Mouse (Mus musculus) MEL (cell line): Measurements from ENCODE around the gene Eif5a.

Source experiments
- BHLHE40 ChIP-seq: IDR thresholded peaks from 2 replicates; pipeline ENCODE4 v1.6.1; 2012; ENCODE audit warnings: low read depth, mild to moderate bottlenecking, inconsistent platforms, low read length, improper control_type of control experiment, borderline replicate concordance
- CHD2 ChIP-seq: IDR thresholded peaks from 2 replicates; pipeline ENCODE4 v1.6.1; 2011; ENCODE audit warnings: low read length, improper control_type of control experiment
- CTCF ChIP-seq, 3 experiments: IDR thresholded peaks in 2 of 3; conservative IDR thresholded peaks in 1 of 3; 2 replicates each; pipeline ENCODE4 v1.5.1; 2011 to 2012; ENCODE audit warnings: low read length in 3 of 3, low read depth in 2 of 3, mild to moderate bottlenecking in 2 of 3, improper control_type of control experiment in 1 of 3, inconsistent platforms in 1 of 3, mixed read lengths in 1 of 3, moderate library complexity in 1 of 3; ENCODE audit not compliant: control insufficient read depth in 1 of 3, insufficient read depth in 1 of 3, poor library complexity in 1 of 3, severe bottlenecking in 1 of 3
- GABPA ChIP-seq: IDR thresholded peaks from 2 replicates; pipeline ENCODE4 v1.6.1; 2012; ENCODE audit warnings: low read depth, mild to moderate bottlenecking, inconsistent platforms, low read length, improper control_type of control experiment, moderate library complexity
- MAX ChIP-seq: IDR thresholded peaks from 2 replicates; pipeline ENCODE4 v1.6.1; 2011; ENCODE audit warnings: low read length, improper control_type of control experiment
- MXI1 ChIP-seq: IDR thresholded peaks from 2 replicates; pipeline ENCODE4 v1.6.1; 2011; ENCODE audit warnings: mild to moderate bottlenecking, low read depth, low read length, improper control_type of control experiment
- POLR2A ChIP-seq, 2 experiments: IDR thresholded peaks; 2 replicates each; pipeline ENCODE4 v1.6.1; 2011 to 2012; ENCODE audit warnings: low read length in 2 of 2, mild to moderate bottlenecking in 2 of 2, control low read depth in 1 of 2, improper control_type of control experiment in 1 of 2, low read depth in 1 of 2, moderate library complexity in 1 of 2; ENCODE audit not compliant: control insufficient read depth in 1 of 2, insufficient read depth in 1 of 2, poor library complexity in 1 of 2
- RCOR1 ChIP-seq: IDR thresholded peaks from 2 replicates; pipeline ENCODE4 v1.6.1; 2012; ENCODE audit warnings: low read depth, mild to moderate bottlenecking, inconsistent platforms, low read length, improper control_type of control experiment
- TAL1 ChIP-seq: IDR thresholded peaks from 2 replicates; pipeline ENCODE4 v1.6.1; 2012; ENCODE audit warnings: mild to moderate bottlenecking, inconsistent platforms, low read length, moderate library complexity, mixed read lengths
- TCF12 ChIP-seq: IDR thresholded peaks from 2 replicates; pipeline ENCODE4 v1.6.1; 2014; ENCODE audit warnings: low read depth, mild to moderate bottlenecking, inconsistent platforms, low read length, improper control_type of control experiment, moderate library complexity
- USF1 ChIP-seq: IDR thresholded peaks from 2 replicates; pipeline ENCODE4 v1.6.1; 2014; ENCODE audit warnings: low read depth, mild to moderate bottlenecking, inconsistent platforms, low read length, improper control_type of control experiment, moderate library complexity
- USF2 ChIP-seq, 2 experiments: IDR thresholded peaks; 2 replicates each; pipeline ENCODE4 v1.6.1; 2011 to 2012; ENCODE audit warnings: improper control_type of control experiment in 2 of 2, low read length in 2 of 2, borderline replicate concordance in 1 of 2, inconsistent platforms in 1 of 2, low read depth in 1 of 2, mild to moderate bottlenecking in 1 of 2; ENCODE audit not compliant: insufficient read depth in 1 of 2

- no peak for TF ChIP-seq USF2 (IDR thresholded peaks at IDR 0.05; ENCODE audit: borderline replicate concordance in 1 of 2, insufficient read depth in 1 of 2, low read depth in 1 of 2, low read length in 2 of 2)
- TF ChIP-seq BHLHE40, result no peak
- TF ChIP-seq CTCF (IDR thresholded peaks at IDR 0.05 in 2 of 3, conservative IDR thresholded peaks at IDR 0.05 in 1 of 3; ENCODE audit: control insufficient read depth in 1 of 3, insufficient read depth in 1 of 3, low read depth in 2 of 3, low read length in 3 of 3, poor library complexity in 1 of 3, severe bottlenecking in 1 of 3), result no peak
- TF ChIP-seq CHD2, result no peak
- TF ChIP-seq GABPA, result no peak
- no peak for TF ChIP-seq TCF12
- TF ChIP-seq POLR2A (IDR thresholded peaks at IDR 0.05; ENCODE audit: control insufficient read depth in 1 of 2, insufficient read depth in 1 of 2, low read depth in 1 of 2, low read length in 2 of 2, poor library complexity in 1 of 2), result no peak
- TF ChIP-seq TAL1, result no peak
- TF ChIP-seq MXI1, result no peak
- no peak for TF ChIP-seq MAX
- no peak for TF ChIP-seq USF1
- TF ChIP-seq RCOR1, result no peak
Observed at GRCm38 (mm10) chr11:69899870-69900269, 21.9 kb downstream of the Eif5a start.
